Mouse (Mus musculus) lung, adult 2 months (tissue): Measurements from ENCODE around the gene Srrm4. TPM values are rescaled to one million over a fixed set of nuclear protein-coding genes. Genes with fewer than 3 reads are reported as not detected.

Experiments
- DNase-seq: peaks from one replicate; pipeline ENCODE4 v3.0.0; 2022
- H3K4me1 ChIP-seq: fragments of 200-500 bp; 2 replicates; pipeline ENCODE4 v1.6.1; 2011; ENCODE audit warnings: low read length; ENCODE audit not compliant: control insufficient read depth, insufficient read depth
- H3K4me3 ChIP-seq: fragments of 200-500 bp; replicated peaks from 2 replicates; pipeline ENCODE3; 2011; ENCODE audit warnings: low read depth, mild to moderate bottlenecking, control low read depth, low read length; ENCODE audit errors: extremely low read depth
- CTCF ChIP-seq: fragments of 200-500 bp; IDR thresholded peaks from 2 replicates; pipeline ENCODE4 v1.5.1; 2011; ENCODE audit warnings: mild to moderate bottlenecking, low read length, control low read depth; ENCODE audit not compliant: insufficient read depth
- POLR2A ChIP-seq: fragments of 200-500 bp; IDR thresholded peaks from 2 replicates; pipeline ENCODE4 v1.6.1; 2011; ENCODE audit warnings: low read depth, mild to moderate bottlenecking, control low read depth, low read length, borderline replicate concordance; ENCODE audit errors: extremely low read depth
- WGBS: fragments of 180-500 bp; shearing (Covaris S2); methylation state at CpG from one replicate; pipeline ENCODE4 v1.1.7; 2018; 5-methylcytosine and 5-hydroxymethylcytosine counted together
- polyA plus RNA-seq: library from polyadenylated mRNA; depleted of rRNA; stranded (reverse); fragments of >200 nt; gene quantifications from 2 replicates; pipeline ENCODE4 v1.2.3, GENCODE M21; 2012

The Srrm4 gene
- polyA plus RNA-seq, 1 experiment = 0.49 TPM

- no peak for TF ChIP-seq CTCF
- Histone ChIP-seq H3K4me1 (no peaks in the 10 kb centered on the region), H3K4me3 (no peak overlapping the region)
- WGBS = 9% methylated on average over 5 of the region's 5 CpGs
- no peak for DNase-seq
These were observed 37.7 kb downstream of the Srrm4 start for GRCm38 (mm10) chr5:116553868-116554267.

- no peak for DNase-seq
- WGBS = 58% methylated on average over 2 of the region's 2 CpGs
- no peak overlapping the region for H3K4me3 ChIP-seq
- no peak for TF ChIP-seq CTCF
- no peak for TF ChIP-seq POLR2A
- no peaks in the 10 kb centered on the region for H3K4me1 ChIP-seq
These were observed 38.5 kb downstream of the Srrm4 start for GRCm38 (mm10) chr5:116553106-116553505.

GRCm38 (mm10) chr5:116552584-116552983 is 39.0 kb downstream of the Srrm4 start:
- no peak for DNase-seq
- Histone ChIP-seq H3K4me3 (no peak overlapping the region), H3K4me1 (no peaks in the 10 kb centered on the region)
- TF ChIP-seq CTCF (no peak), POLR2A (no peak)

- Histone ChIP-seq H3K4me1 (no peaks in the 10 kb centered on the region), H3K4me3 (no peak overlapping the region)
- no peak for TF ChIP-seq CTCF
- TF ChIP-seq POLR2A = no peak
- DNase-seq = no peak
- 39% methylated on average over 11 of the region's 11 CpGs for WGBS
These were observed 45.9 kb downstream of the Srrm4 start for GRCm38 (mm10) chr5:116545746-116546145.

GRCm38 (mm10) chr5:116542317-116542716 is 49.3 kb downstream of the Srrm4 start:
- 52% methylated on average over 7 of the region's 7 CpGs for WGBS
- no peaks in the 10 kb centered on the region for H3K4me1 ChIP-seq
- DNase-seq = no peak
- TF ChIP-seq POLR2A = no peak
- H3K4me3 ChIP-seq = no peak overlapping the region

- no peaks in the 10 kb centered on the region for H3K4me1 ChIP-seq
- 78% methylated on average over 3 of the region's 3 CpGs for WGBS
- no peak for DNase-seq
- TF ChIP-seq CTCF (0 out of 2 replicates have a peak, but pooled peaks have one; percentile 22), POLR2A (no peak)
- no peak overlapping the region for H3K4me3 ChIP-seq
These were observed 50.5 kb downstream of the Srrm4 start for GRCm38 (mm10) chr5:116541128-116541527.

- TF ChIP-seq POLR2A = no peak
- no peak for TF ChIP-seq CTCF
- 40% methylated on average over 3 of the region's 3 CpGs for WGBS
These were observed 52.3 kb downstream of the Srrm4 start for GRCm38 (mm10) chr5:116539360-116539759.

GRCm38 (mm10) chr5:116538491-116538890 is 53.1 kb downstream of the Srrm4 start:
- no peak for DNase-seq
- no peak overlapping the region for H3K4me3 ChIP-seq
- 0 out of 2 replicates have a peak, but pooled peaks have one; percentile 2 for TF ChIP-seq CTCF
- TF ChIP-seq POLR2A = no peak
- WGBS = 59% methylated on average over 3 of the region's 3 CpGs
- H3K4me1 ChIP-seq = no peaks in the 10 kb centered on the region

More at GRCm38 (mm10) chr5:116539360-116539759, 52.3 kb downstream of the Srrm4 start:
- Histone ChIP-seq H3K4me3 (no peak overlapping the region), H3K4me1 (no peaks in the 10 kb centered on the region)
- DNase-seq = no peak

GRCm38 (mm10) chr5:116526324-116526723 is 65.3 kb downstream of the Srrm4 start:
- WGBS = 61% methylated on average over 4 of the region's 4 CpGs
- no peaks in the 10 kb centered on the region for H3K4me1 ChIP-seq
- DNase-seq = no peak
- no peak overlapping the region for H3K4me3 ChIP-seq
- TF ChIP-seq POLR2A (no peak), CTCF (no peak)

- 85% methylated on average over 8 of the region's 8 CpGs for WGBS
- Histone ChIP-seq H3K4me1 (no peaks in the 10 kb centered on the region), H3K4me3 (no peak overlapping the region)
- no peak for TF ChIP-seq POLR2A
- TF ChIP-seq CTCF = no peak
- DNase-seq = no peak
These were observed 66.3 kb downstream of the Srrm4 start for GRCm38 (mm10) chr5:116525308-116525707.

- Histone ChIP-seq H3K4me1 (no peaks in the 10 kb centered on the region), H3K4me3 (no peak overlapping the region)
- no peak for DNase-seq
- TF ChIP-seq POLR2A (no peak), CTCF (no peak)
- 79% methylated on average over 8 of the region's 8 CpGs for WGBS
These were observed 68.1 kb downstream of the Srrm4 start for GRCm38 (mm10) chr5:116523553-116523952.
